Mouse (Mus musculus) neutrophil, adult 5-6 weeks (primary cell): ENCODE data around the gene Arhgef28. TPM values are rescaled to one million over a fixed set of nuclear protein-coding genes. Genes with fewer than 3 reads are reported as not detected.

ENCODE experiments used
- ATAC-seq: fragments of 151-379, 151-347 bp; 2 replicates; pipeline ENCODE4 v1.8.0; 2017; ENCODE audit warnings: mild to moderate bottlenecking, moderate TSS enrichment; ENCODE audit not compliant: insufficient number of reproducible peaks, poor library complexity, low FRiP score, severe bottlenecking; ENCODE audit errors: extremely low read depth
- total RNA-seq: library from RNA; stranded (forward); fragments of 200-1000 nt; gene quantifications from 2 replicates; pipeline ENCODE4 v1.2.3, GENCODE M21; 2017

The Arhgef28 gene
- total RNA-seq, 1 experiment from 2014 or later, result not detected

DNA sequence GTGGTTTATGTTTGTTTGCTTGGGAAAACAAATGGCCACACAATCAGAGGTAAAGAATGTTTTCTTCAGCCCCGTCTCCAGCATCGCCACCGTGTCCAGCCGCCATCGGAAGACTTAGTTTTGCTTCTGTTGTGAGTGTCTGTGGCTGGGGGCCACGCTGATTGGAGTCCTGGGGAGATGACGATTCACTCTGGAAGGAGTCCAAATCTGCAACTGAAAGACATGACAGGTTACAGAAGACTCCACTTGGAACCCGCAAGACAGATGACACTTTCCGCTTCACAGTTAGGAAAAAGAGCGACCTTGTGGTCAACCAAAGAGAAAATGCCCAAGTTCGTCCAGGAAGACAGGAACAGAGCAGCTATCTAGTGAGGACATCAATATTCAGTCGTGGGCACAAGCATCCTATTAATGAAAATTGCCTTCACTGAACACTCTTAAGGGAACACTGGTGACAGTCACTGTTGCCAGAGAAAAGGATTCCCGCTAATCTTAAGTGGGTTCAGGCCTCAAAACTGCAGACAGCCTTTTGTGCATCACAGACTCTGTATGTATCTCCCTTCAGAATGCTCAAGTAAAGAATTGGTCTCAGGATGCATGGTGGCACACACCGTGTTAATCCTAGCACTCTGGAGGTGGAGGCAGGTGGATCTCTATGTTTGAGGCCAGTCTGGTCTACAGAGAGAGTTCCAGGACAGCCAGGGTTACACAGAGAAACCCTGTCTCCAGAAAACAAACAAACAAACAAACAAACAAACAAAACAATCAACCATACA, 306.4 kb downstream of the Arhgef28 start:
- no peak for ATAC-seq

DNA sequence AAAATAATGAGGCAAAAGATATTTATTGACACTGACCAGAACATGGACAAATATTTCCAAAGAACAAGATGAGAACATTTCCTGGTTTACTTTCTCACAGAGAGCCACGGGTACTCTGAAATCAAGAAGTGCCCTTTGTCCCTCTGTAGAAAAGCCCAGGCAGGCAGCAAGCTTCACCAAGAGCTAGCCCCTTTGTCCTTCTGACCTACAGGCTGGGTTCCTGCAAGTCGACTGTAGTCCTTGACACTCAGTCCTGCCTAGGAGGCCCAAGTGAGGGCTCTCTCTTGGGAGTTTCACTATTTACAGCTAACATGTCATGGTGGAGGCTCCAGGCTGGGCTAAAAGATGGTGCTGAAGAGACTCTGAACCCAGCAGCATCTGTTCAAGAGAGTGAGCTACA, 307.6 kb downstream of the Arhgef28 start:
- no peak for ATAC-seq

DNA sequence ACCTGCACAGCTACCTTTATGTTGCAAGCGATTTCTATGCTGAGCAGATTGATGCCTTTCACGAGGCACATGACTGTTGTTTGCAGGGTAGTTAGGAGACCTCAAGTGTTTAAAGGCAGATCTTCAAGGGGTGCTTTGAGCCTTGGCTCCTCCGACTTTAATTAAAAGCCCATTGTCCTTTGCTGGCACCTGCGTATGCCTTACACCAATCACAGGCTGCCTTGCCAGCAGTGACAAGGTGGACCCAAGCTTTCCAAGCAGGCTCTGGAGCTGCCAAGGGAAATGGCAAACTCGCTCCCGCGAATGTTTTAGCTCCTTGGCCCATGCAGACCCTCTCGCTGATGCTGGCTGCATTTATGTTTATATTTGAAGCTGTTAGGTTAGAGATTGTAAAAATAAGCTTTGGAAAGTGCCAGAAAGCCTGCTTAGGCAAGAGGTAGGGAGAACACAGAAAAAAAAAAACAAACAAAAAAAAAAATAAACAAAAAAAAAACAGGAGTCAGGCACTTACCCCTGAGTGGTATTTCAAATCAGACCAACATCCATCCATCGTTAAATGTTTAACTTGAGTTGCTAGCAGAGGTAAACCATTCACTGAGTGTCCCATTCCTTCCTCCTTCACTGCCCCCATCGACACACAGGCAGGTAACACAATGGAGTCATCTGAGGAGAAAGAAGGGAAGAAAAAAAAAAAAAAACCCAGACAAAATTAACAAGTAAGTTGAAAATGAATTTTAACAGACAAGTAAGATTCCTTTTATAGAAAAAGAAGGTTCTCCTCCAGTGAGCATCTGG, 313.0 kb downstream of the Arhgef28 start:
- ATAC-seq, result no peak

DNA sequence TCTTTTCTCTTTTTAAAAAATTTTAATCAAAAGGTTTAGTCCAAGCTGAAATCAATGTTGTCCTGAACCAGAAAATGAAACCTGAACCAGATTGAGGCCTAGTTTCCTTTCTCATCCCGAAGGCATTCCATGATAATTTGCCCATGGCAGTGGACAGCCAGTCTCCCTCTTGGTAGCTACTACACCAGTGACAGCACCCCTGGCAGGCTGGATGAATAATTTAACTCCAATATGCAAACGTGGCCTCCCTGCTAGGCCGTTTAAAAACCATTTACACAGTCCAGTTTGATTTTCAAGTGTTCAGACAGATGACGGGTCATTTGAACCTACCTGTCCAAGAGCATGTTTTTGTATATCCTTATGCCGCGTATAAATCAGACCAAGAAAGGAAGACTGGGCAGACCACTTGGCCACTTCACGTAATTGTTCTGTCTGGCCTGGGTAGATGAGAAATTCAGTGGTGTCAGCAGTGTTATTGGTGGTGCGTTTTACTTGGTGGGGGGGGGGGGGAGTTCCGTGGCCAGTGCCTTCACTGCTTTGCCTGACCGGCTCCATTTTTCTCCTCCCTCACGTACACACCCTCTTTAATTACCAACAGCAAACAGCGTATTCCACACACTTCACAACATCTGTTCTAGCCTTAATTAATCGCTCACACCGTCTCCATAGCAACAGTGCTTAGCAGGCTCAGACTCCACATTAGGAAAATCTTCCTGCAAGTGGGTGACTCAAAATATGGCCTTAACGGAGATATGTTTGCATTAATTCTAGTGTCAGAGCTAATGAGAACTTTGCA, 314.0 kb downstream of the Arhgef28 start:
- no peak for ATAC-seq

DNA sequence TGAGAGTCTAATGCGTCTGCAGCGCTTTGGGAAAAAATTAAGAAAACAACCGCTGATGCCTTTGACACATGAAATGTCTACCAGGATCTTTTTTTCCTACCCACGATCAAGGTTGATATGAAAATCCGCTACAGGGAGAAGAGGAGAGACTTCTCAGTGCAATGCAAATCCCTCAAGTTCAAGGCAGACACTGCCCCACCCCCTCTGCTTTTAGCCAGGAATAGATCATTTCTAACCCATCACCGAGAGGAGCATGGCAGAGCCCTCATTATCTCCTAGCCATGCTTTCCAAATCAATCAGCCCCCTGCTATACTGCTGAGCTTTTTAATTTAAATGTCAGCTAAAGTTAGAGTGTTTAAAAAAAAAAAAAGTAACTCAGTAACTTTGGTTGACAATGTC, 318.2 kb downstream of the Arhgef28 start:
- ATAC-seq, result no peak

DNA sequence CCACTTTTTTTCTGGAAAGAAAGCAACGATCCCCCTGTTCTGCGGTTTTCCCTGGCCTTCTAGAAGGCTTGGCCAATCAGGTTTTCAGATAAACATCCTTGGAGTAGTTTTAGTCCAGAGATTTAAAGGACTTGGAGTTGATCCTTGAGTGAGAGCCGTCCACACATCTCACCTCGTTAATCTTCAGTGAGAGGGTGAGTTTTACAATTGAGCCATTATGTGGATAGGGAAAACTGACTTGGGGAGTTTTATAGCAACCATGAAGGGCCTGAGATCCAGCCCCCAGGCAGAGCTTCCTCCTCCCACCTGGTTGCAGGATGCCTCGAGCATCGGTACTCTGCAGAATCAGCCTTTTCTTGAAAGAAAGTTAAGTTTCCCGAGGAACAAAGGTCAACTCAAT, 318.7 kb downstream of the Arhgef28 start:
- ATAC-seq, result no peak

DNA sequence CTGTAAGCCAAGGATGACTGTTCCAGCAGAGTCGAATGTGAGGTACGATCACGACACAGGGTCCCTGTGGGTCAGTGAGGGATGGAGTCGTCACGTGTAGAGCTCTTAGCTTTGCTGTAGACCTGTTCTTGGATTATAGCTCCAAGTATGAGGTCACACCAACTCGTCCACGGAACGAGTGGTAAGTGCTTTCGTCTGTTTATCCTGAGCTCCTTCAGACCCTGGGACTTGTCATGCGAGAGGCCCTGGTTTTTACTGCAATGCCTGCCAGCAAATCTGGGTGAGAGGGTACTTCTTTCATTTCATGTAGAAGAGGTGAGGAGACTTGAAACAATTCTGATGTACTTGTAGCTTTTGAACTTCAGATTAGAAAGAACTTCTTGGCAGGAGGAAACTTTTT, 322.6 kb downstream of the Arhgef28 start:
- ATAC-seq, result no peak

DNA sequence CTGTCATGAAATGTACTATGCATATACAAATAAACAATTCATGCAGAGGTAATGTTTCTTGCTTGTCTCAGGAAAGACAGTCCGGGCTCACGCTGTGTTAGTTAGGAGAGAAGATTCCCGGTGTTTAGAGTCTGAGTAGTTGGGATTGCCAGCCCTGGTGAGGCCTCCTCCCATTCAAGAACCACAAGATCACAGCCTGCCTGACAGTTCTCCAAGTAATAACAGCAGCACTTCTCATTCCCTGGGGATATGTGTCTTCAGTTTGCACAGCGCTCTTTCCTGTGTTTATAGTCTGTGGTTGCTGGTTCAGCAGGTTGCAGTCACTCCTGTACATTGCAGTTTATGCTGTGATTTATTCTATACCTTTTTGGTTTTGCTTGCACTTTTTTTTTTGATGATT, 329.8 kb downstream of the Arhgef28 start:
- ATAC-seq, result no peak

DNA sequence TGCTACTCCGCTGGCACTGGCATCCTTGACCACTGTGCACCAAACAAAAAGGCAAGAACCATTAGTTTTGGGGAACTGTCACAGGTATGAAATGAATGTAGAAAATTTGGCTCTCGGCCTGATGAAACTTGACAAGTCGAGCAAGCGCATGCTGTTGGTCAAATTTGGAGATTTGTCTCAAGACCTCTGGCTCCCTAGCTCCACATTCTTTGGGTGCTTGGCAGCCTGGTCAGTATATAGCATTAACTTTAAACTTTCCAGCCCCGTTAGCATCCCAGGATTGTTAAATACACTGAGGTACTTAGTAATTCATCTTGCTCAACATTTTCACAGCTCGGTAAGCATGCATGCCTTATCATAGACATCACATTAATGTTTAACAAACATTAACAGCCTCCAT, 330.2 kb downstream of the Arhgef28 start:
- no peak for ATAC-seq

DNA sequence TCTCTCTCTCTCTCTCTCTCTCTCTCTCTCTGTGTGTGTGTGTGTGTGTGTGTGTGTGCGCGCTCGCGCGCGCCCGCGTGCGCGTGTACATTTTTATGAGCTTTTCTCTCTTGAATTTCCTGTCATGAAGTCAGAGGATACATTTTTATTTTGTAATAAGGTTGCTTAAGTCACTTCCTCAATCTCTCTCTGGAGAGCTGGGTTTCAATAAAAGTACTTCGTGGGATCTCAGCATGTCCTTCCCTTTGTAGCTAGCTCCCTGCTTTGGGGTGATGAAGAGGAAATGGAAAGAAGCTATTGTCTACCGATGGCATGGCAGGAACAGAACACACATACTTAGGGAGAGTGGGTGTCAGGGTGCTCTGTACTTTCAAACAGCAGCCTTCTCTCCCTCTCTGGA, 336.8 kb downstream of the Arhgef28 start:
- no peak for ATAC-seq

DNA sequence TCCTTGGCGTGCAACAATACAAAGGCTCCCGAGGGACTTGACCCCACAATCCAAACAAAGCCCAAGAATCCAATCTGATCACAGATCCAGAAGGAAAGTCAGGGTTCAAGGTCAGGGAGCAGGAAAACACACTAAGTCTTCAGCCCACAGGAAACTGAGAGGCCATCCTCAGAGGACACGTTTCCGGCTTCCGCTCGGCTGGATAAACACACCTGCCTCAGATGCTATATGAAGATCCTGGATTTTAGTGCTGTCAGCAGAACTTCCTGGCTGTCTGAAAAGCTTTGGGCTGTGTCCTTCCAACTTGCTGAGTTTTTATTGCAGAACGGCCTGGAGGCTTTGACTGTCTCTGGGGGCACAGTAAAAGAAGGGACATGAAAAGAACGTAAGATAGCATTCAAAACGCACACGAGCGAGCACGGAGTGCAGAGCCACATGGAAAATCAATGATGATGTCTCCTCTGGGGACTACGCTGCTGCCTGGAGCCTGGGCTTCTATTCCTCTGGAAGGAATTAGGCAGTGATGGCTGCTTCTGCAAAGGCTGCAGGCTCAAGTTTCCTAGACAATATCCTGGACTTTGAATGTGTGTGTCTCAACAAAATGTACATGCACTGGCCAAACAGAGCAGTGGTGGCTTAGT, 338.8 kb downstream of the Arhgef28 start:
- no peak for ATAC-seq

DNA sequence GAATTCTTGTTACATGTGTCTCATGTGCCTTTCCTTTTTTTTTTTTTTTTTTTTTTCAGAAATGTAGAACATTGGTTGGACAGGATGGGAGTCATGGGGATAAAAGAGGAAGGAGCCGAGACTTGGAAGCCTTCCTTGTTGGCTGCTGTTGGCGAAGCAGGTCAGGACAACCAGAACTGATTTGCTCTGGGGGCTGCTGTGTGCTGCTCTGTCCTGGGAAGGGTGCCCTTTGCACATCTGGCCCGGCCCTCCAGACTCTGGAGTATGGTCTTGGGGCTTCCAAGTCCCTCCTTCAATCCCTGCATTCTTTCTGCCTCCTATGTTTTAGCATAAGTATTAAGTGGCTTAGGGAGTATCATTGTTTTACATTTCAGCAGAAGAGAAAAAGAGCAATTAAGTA, 347.2 kb downstream of the Arhgef28 start:
- no peak for ATAC-seq

DNA sequence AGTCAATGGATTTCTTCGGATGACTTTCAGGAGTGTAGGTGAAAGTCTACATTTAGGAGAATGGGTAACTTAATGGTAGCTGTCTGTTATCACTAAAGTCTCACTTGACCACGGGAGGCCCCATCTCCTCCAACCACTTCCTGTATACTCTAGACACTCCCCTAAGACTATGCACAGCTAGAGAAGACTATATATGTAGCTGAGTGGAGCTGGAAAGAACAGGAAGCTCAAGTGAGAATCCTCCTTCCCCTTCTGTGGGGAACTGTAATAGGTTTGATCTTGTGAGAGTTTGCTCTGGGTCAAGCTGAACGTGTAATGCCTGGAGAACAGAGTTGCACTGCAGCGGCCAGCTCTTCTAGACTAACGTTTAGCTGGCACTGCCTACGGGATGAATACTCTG, 348.4 kb downstream of the Arhgef28 start:
- 0 out of 2 replicates have a peak, but pooled peaks have one; percentile 22 for ATAC-seq

DNA sequence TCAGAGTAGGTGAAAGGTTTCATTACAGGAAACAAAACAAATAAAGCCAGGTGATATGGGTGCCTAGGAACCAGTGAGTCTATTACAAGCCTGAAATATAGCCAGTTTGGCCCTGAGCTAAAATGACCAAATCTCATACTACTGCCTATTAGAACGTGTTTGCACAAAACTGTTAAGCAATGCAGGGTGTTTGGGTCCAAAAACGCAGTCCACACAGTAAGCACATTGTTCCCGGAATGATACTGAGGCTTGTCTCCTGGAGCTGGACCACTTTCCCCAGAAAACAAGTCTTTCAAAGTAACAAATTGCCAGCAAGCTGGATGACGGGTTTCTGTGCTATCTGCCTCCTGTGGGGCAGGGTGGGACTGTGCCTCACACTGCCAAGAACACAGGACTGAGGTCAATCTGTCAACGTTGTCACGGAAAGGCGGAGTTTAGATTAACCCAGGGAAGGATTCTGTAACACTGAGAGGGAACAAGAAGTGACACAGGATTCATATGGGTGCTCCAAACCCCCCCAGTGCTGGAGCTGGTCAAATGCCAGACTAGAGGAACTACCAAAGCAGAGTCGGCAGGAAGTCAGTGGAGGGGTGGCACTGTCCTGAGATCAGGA, 352.8 kb downstream of the Arhgef28 start:
- ATAC-seq, result no peak

Other genes with a start within 250 kb of the Arhgef28 start
- gene Utp15, start 56.6 kb upstream of the Arhgef28 start, total RNA-seq, result 29.2 and 34.4 TPM in 2 replicates
- 48.7 and 49.0 TPM in 2 replicates for gene Ankra2, start 56.6 kb upstream of the Arhgef28 start, total RNA-seq
- gene Gm21976, start 73.4 kb upstream of the Arhgef28 start, total RNA-seq, result not detected in 2 replicates
- 539 and 559 TPM in 2 replicates for gene Btf3, start 110.6 kb upstream of the Arhgef28 start, total RNA-seq
- not detected in 2 replicates for gene Foxd1, start 147.8 kb upstream of the Arhgef28 start, total RNA-seq